Mouse (Mus musculus): Measurements from ENCODE around the gene Gm8247. TPM values are rescaled to one million over a fixed set of nuclear protein-coding genes. Genes with fewer than 3 reads are reported as not detected.
"Not testable (repeated sequence)": the region's sequence is repeated elsewhere in the genome, so short reads cannot be mapped to it uniquely, and the experiment has no call there.

The Gm8247 gene
- polyA plus RNA-seq (2012; rRNA removed): 0.44 and 1.3 TPM in 2 replicates

DNA sequence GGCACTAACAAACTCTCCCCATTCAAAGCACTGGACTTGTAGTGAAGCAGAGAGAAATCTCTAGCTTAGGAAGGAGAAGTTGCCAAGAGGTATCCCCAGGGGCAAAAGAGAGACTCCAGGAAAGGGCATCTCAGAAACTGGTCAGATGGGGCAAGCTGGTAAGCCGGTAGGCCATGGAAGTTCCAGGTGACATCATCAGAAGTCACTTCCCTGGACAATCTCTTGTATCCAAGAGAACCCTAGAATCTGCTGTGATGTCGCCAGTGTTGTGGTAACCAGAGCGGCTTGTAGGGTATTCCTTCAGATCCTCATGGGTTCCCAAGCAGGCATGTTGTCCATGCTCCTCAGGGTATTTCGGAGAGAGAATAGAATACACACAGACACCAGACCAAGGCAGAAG is at the start of gene Gm8247:
Gene Gm8247, plus strand, starts transcription at position 301 of the 400 bp plus-strand sequence.
- DNase-seq (ENCODE audit: extremely low spot score in 1 of 2, low spot score in 1 of 2): not testable (repeated sequence)

- not testable (repeated sequence) for DNase-seq (ENCODE audit: extremely low spot score in 1 of 2, low spot score in 1 of 2)
Measured at GRCm38 (mm10) chr14:44547961-44548360, 35.0 kb upstream of the Gm8247 start.

DNA sequence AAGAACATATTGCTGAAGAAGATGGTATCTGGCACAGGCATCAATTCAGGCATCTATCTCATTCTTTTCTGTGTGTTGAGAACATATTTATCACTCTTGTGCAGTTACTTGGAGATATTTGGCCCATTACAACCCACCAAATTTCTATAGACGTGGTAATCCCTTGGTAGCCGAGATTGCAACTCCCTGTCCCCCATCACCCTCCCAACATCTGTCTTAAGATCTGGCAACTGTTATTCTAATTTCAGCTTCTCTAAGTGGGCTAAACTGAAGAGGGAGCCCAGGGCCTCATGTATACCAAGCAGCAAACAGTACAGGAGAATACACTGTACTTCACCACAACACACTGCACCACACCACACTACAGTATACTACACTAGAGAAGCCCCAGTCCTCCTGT is 8.8 kb downstream of the Gm8247 start:
- not testable (repeated sequence) for DNase-seq (ENCODE audit: extremely low spot score in 1 of 2, low spot score in 1 of 2)

GRCm38 (mm10) chr14:44627737-44628136 is 44.8 kb downstream of the Gm8247 start, which contains the start of gene Gm5624:
TSS of gene Gm5624 (minus strand) at chr14:44627938.
- DNase-seq (ENCODE audit: extremely low spot score in 1 of 2, low spot score in 1 of 2): not testable (repeated sequence)

Other genes starting within 250 kb of the Gm8247 start
- not detected in 2 replicates for gene Gm5930, start 244.6 kb upstream of the Gm8247 start, polyA plus RNA-seq (2012; rRNA removed)
- not detected in 2 replicates for gene Gm8229, start 217.8 kb upstream of the Gm8247 start, polyA plus RNA-seq (2012; rRNA removed)
- not detected in 2 replicates for gene Gm3371, start 172.5 kb upstream of the Gm8247 start, polyA plus RNA-seq (2012; rRNA removed)
- gene Gm8232, start 149.5 kb upstream of the Gm8247 start, polyA plus RNA-seq (2012; rRNA removed): not detected in 2 replicates
- not detected in 2 replicates for gene BC061237, start 90.7 kb upstream of the Gm8247 start, polyA plus RNA-seq (2012; rRNA removed)
- not detected in 2 replicates for gene Gm17093, start 64.9 kb upstream of the Gm8247 start, polyA plus RNA-seq (2012; rRNA removed)
- gene Gm5624, start 44.8 kb downstream of the Gm8247 start, polyA plus RNA-seq (2012; rRNA removed): 0.16 TPM in 1 of 2 replicates, not detected in the other
- not detected in 2 replicates for gene Gm8257, start 123.3 kb downstream of the Gm8247 start, polyA plus RNA-seq (2012; rRNA removed)
- gene Gm8267, start 167.2 kb downstream of the Gm8247 start, polyA plus RNA-seq (2012; rRNA removed): not detected in 2 replicates

Measured in frontal cortex, adult 2 months (tissue).